Mouse (Mus musculus) right cerebral cortex, postnatal 14 days (tissue): ENCODE measurements at regions not wholly inside any gene's neighbourhood (a gene's known extent, or its start where the extent isn't known, plus 50 kb on each side); places are given as distances from the start of the nearest gene placed in this dataset.

Experiments used
- DNase-seq: peaks from one replicate; pipeline ENCODE4 v3.0.0; 2022

- DNase-seq: no peak
These were observed 77.4 kb upstream of the Commd8 start for GRCm38 (mm10) chr5:72245382-72245781.

- DNase-seq: peak; percentile 58
These were observed 76.1 kb upstream of the Commd8 start for GRCm38 (mm10) chr5:72244134-72244533.

- no peak for DNase-seq
These were observed 75.0 kb upstream of the Commd8 start for GRCm38 (mm10) chr5:72242981-72243380.

- no peak for DNase-seq
These were observed 73.5 kb upstream of the Commd8 start for GRCm38 (mm10) chr5:72241451-72241850.

GRCm38 (mm10) chr5:72240271-72240670, 72.3 kb upstream of the Commd8 start:
- no peak for DNase-seq

- DNase-seq: no peak
These were observed 59.0 kb upstream of the Commd8 start for GRCm38 (mm10) chr5:72227002-72227401.

- DNase-seq: no peak
These were observed 57.7 kb upstream of the Commd8 start for GRCm38 (mm10) chr5:72225576-72226298.

GRCm38 (mm10) chr5:72225056-72225455, 57.1 kb upstream of the Commd8 start:
- DNase-seq: no peak

- no peak for DNase-seq
These were observed 56.6 kb upstream of the Commd8 start for GRCm38 (mm10) chr5:72224551-72224966.

GRCm38 (mm10) chr5:72222902-72223301, 54.9 kb upstream of the Commd8 start:
- no peak for DNase-seq

- no peak for DNase-seq
These were observed 51.7 kb upstream of the Commd8 start for GRCm38 (mm10) chr5:72219697-72220096.

GRCm38 (mm10) chr5:72219248-72219647, 51.3 kb upstream of the Commd8 start:
- DNase-seq: no peak
